Mouse (Mus musculus): ENCODE results near the gene Mical3. TPM values are rescaled to one million over a fixed set of nuclear protein-coding genes. Genes with fewer than 3 reads are reported as not detected.

Mical3 gene
- total RNA-seq, 2 experiments from 2014 or later: 65.2 to 82.4 TPM

- no peak for DNase-seq
Observed at GRCm38 (mm10) chr6:120960338-120961030, 170.3 kb downstream of the Mical3 start.

GRCm38 (mm10) chr6:120957331-120957730 lies 173.5 kb downstream of the Mical3 start:
- DNase-seq: no peak

- no peak for DNase-seq
Observed at GRCm38 (mm10) chr6:120956259-120957161, 174.3 kb downstream of the Mical3 start.

- DNase-seq: no peak
Observed at GRCm38 (mm10) chr6:120955215-120955614, 175.6 kb downstream of the Mical3 start.

- no peak for DNase-seq
Observed at GRCm38 (mm10) chr6:120954241-120954640, 176.6 kb downstream of the Mical3 start.

- DNase-seq: no peak
Observed at GRCm38 (mm10) chr6:120952475-120952874, 178.3 kb downstream of the Mical3 start.

GRCm38 (mm10) chr6:120951311-120951710 lies 179.5 kb downstream of the Mical3 start:
- no peak for DNase-seq

- DNase-seq: no peak
Observed at GRCm38 (mm10) chr6:120945510-120945909, 185.3 kb downstream of the Mical3 start.

GRCm38 (mm10) chr6:120943964-120944363 lies 186.8 kb downstream of the Mical3 start:
- DNase-seq: no peak

- no peak for DNase-seq
Observed at GRCm38 (mm10) chr6:120943551-120943950, 187.2 kb downstream of the Mical3 start.

GRCm38 (mm10) chr6:120943079-120943478 lies 187.7 kb downstream of the Mical3 start:
- DNase-seq: no peak

GRCm38 (mm10) chr6:120941575-120941974 lies 189.2 kb downstream of the Mical3 start:
- DNase-seq: no peak

GRCm38 (mm10) chr6:120941084-120941481 lies 189.7 kb downstream of the Mical3 start:
- no peak for DNase-seq

- no peak for DNase-seq
Observed at GRCm38 (mm10) chr6:120940446-120941083, 190.2 kb downstream of the Mical3 start.

GRCm38 (mm10) chr6:120939783-120940182 lies 191.0 kb downstream of the Mical3 start:
- no peak for DNase-seq

- no peak for DNase-seq
Observed at GRCm38 (mm10) chr6:120938763-120939450, 191.9 kb downstream of the Mical3 start.

- DNase-seq: no peak
Observed at GRCm38 (mm10) chr6:120937999-120938608, 192.7 kb downstream of the Mical3 start.

GRCm38 (mm10) chr6:120937104-120937617 lies 193.6 kb downstream of the Mical3 start:
- DNase-seq: no peak

GRCm38 (mm10) chr6:120934176-120934575 lies 196.6 kb downstream of the Mical3 start:
- DNase-seq: no peak

GRCm38 (mm10) chr6:120933670-120934069 lies 197.1 kb downstream of the Mical3 start:
- no peak for DNase-seq

- no peak for DNase-seq
Observed at GRCm38 (mm10) chr6:120932597-120932996, 198.2 kb downstream of the Mical3 start.

Data from gastrocnemius, postnatal 10 days (tissue).